Mouse (Mus musculus) small intestine, adult 2 months (tissue): ENCODE measurements around the gene Stxbp3.

Experiments
- CTCF ChIP-seq: fragments of 200-500 bp; IDR thresholded peaks from 2 replicates; pipeline ENCODE4 v1.5.1; 2012; ENCODE audit warnings: low read depth, mild to moderate bottlenecking, control low read depth, inconsistent platforms, low read length, moderate library complexity, mixed read lengths; ENCODE audit not compliant: insufficient replicate concordance, insufficient read length; ENCODE audit errors: extremely low read depth
- POLR2A ChIP-seq: fragments of 200-500 bp; IDR thresholded peaks from 2 replicates; pipeline ENCODE4 v1.6.1; 2012; ENCODE audit warnings: low read depth, mild to moderate bottlenecking, control low read depth, inconsistent platforms, low read length, moderate library complexity

GRCm38 (mm10) chr3:108850506-108850905 lies 10.2 kb upstream of the Stxbp3 start:
- TF ChIP-seq CTCF (no peak), POLR2A (no peak)
